Mouse (Mus musculus): ENCODE measurements around the gene Mrps7.

The Mrps7 gene

DNA sequence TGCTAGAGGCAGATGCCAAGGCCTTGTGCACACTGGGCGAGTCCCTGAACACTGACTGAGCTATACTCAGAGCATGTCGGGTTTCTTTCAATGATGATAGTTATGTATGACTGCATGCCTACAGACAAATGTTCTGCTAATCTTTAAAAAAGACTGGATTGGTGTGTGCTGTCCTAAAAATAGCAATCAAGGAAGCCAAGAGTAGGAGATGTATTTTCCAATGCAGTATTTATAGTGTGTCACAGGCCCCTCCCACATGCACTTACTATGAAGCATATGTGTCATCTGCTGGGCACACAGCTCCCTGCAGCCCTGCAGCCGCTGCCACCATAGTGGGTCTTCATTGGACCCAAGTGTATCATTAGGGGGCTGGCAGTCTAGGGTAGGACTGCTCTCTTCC is 49.5 kb downstream of the Mrps7 start:
- no peak for DNase-seq

DNA sequence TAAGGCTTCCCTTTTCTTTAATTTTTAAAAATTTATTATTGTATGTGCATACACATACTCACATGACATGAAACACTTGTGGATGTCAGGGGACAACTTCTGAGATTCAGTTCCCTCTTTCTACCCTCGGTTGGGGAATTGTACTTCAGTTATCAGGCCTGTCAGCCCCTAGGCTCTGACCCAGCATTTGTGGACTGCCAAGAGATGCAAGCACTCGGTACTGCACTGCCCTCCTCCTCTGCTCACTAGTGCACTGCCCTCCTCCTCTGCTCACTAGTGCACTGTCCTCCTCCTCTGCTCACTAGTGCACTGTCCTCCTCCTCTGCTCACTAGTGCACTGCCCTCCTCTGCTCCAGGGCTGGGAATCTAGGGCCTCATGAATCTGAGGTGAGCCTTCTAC is 50.4 kb downstream of the Mrps7 start:
- no peak for DNase-seq

Data from spleen, adult 18-20 months (tissue).